9 mouse cellular contexts compared by ENCODE assay signal in genomic region chr9:34489316-34489710, GRCm38 (mm10). TPM values are rescaled to one million over a fixed set of nuclear protein-coding genes. Genes with fewer than 3 reads are reported as not detected.
A peak's percentile ranks its signal among the peaks of the same experiment; 100 is the strongest.
DNase-seq lines count a peak whose midpoint lies in the region; ATAC-seq and TF ChIP-seq lines count a peak whose summit lies in the region.
"Had no signal": no experiment of that assay in that cellular context is flagged by ENCODE, and none has a peak within 500 bp of the region (broad histone marks: within the 10 kb centered on the region; RNA-seq: fewer than 3 reads in every experiment).

No protein-coding gene starts in this region.

- H3K27ac ChIP-seq in heart, embryonic 13.5 days (replicated peaks) = no peak overlapping the region
- no peak overlapping the region for H3K27ac ChIP-seq in ES-E14 (ENCODE audit: insufficient read depth, low read depth, low read length, poor library complexity, severe bottlenecking)
- peak overlapping the region; percentile 71 for H3K27ac ChIP-seq in forebrain, postnatal 0 days (ENCODE audit: low read depth, low read length)
- no peak overlapping the region for H3K27ac ChIP-seq in liver, postnatal 0 days (ENCODE audit: low read depth)
- H3K27ac ChIP-seq: macrophage had no signal

- peaks cover 96% of the 10 kb centered on the region for H3K27me3 ChIP-seq in heart, embryonic 13.5 days (replicated peaks)
- no peaks in the 10 kb centered on the region for H3K27me3 ChIP-seq in forebrain, postnatal 0 days (ENCODE audit: insufficient read depth, low read length)
- peaks cover 70% of the 10 kb centered on the region for H3K27me3 ChIP-seq in liver, postnatal 0 days (ENCODE audit: insufficient read depth, low read length)

- ATAC-seq in heart, embryonic 13.5 days (ENCODE audit: extremely low read depth, insufficient number of reproducible peaks, low FRiP score, low TSS enrichment) = no peak
- ATAC-seq in forebrain, postnatal 0 days = no peak
- no peak for ATAC-seq in liver, postnatal 0 days
- no peak for ATAC-seq in erythroblast, adult 5-6 weeks (replicated peaks; ENCODE audit: low FRiP score, poor library complexity, severe bottlenecking)

- no peak for TF ChIP-seq CTCF in forebrain, postnatal 0 days (IDR thresholded peaks at IDR 0.05; ENCODE audit: low read depth)
- TF ChIP-seq CTCF in liver, postnatal 0 days (IDR thresholded peaks at IDR 0.05; ENCODE audit: low read depth) = no peak

- no peaks in the 10 kb centered on the region for H3K36me3 ChIP-seq in heart, embryonic 13.5 days
- no peaks in the 10 kb centered on the region for H3K36me3 ChIP-seq in ES-E14 (ENCODE audit: control insufficient read depth, insufficient read depth, low read length, poor library complexity, severe bottlenecking)
- H3K36me3 ChIP-seq in forebrain, postnatal 0 days (ENCODE audit: insufficient read depth) = no peaks in the 10 kb centered on the region
- H3K36me3 ChIP-seq in liver, postnatal 0 days (replicated peaks; ENCODE audit: insufficient read depth, low read length) = no peaks in the 10 kb centered on the region

- H3K4me1 ChIP-seq in heart, embryonic 13.5 days = peaks cover 17% of the 10 kb centered on the region
- 0 out of 4 replicates have a peak, but pooled peaks cover 0 to 2% of the 10 kb centered on the region in 2 experiments for H3K4me1 ChIP-seq in ES-E14 (ENCODE audit: control insufficient read depth in 2 of 2, insufficient read depth in 2 of 2, low read length in 2 of 2, poor library complexity in 1 of 2)
- peaks cover 18% of the 10 kb centered on the region; the same call in 1 of the 2 replicates for H3K4me1 ChIP-seq in forebrain, postnatal 0 days (ENCODE audit: insufficient read depth)
- no peaks in the 10 kb centered on the region; the same call in 1 of the 2 replicates for H3K4me1 ChIP-seq in liver, postnatal 0 days (ENCODE audit: insufficient read depth)

- intact Hi-C loops in heart, postnatal 14 days (cut with DNase I) = loop anchor here (5.0 to 10.0 kb wide), 2 partner anchors 435 to 1227 kb away; no protein-coding TSS in a partner anchor

- TF ChIP-seq EP300 in liver, postnatal 0 days (IDR thresholded peaks at IDR 0.05; ENCODE audit: low read depth) = no peak

- H3K9ac ChIP-seq in heart, embryonic 13.5 days = peak overlapping the region; percentile 79
- peak overlapping the region; percentile 39; the same call in 1 of the 2 replicates for H3K9ac ChIP-seq in ES-E14 (ENCODE audit: insufficient read depth, low read depth, low read length, poor library complexity, severe bottlenecking)
- peak overlapping the region; percentile 64 for H3K9ac ChIP-seq in forebrain, postnatal 0 days
- no peak overlapping the region for H3K9ac ChIP-seq in liver, postnatal 0 days (replicated peaks)

- H3K4me2 ChIP-seq in heart, embryonic 13.5 days = peak overlapping the region; percentile 94
- H3K4me2 ChIP-seq in forebrain, postnatal 0 days (ENCODE audit: low read depth) = peak overlapping the region; percentile 69
- H3K4me2 ChIP-seq in liver, postnatal 0 days (ENCODE audit: low read depth, low read length) = peak overlapping the region; percentile 76

- H3K4me3 ChIP-seq in heart, embryonic 13.5 days = peak overlapping the region; percentile 71
- H3K4me3 ChIP-seq in ES-E14 (ENCODE audit: insufficient read depth in 1 of 2, low read depth in 1 of 2, low read length in 2 of 2, poor library complexity in 1 of 2, severe bottlenecking in 1 of 2) = peak overlapping the region; percentile 55 to 60
- peak overlapping the region; percentile 67 for H3K4me3 ChIP-seq in forebrain, postnatal 0 days (ENCODE audit: low read depth, low read length)
- peak overlapping the region; percentile 46 for H3K4me3 ChIP-seq in liver, postnatal 0 days (ENCODE audit: low read depth, low read length)

- in situ Hi-C loops in ES-E14 (cut with MboI; ENCODE audit: low sequenced_read_pairs in 2 of 2, unreplicated experiment in 2 of 2) = loop anchor here (25.0 kb wide), 2 partner anchors 673 to 1952 kb away; partner anchors contain the start of gene Fli1 (in 1 of the 2)

- WGBS in heart, embryonic 13.5 days = 2% methylated on average over 13 of the region's 13 CpGs
- WGBS in forebrain, postnatal 0 days = 1% methylated on average over 13 of the region's 13 CpGs
- 2% methylated on average over 13 of the region's 13 CpGs for whole genome bisulfite sequencing in liver, postnatal 0 days (ENCODE audit: insufficient replicate concordance)

- no peak for DNase-seq in heart, postnatal 14 days
- DNase-seq in ES-E14 (ENCODE audit: low read depth, low spot score) = no peak
- peak; percentile 39 for DNase-seq in forebrain, postnatal 0 days
- DNase-seq in liver, postnatal 0 days = no peak
- DNase-seq in frontal cortex, postnatal 25 days (ENCODE audit: low spot score in 2 of 2) = no peak
- no peak for DNase-seq in layer of hippocampus, adult 9-11 months

- no peaks in the 10 kb centered on the region for H3K9me3 ChIP-seq in heart, embryonic 13.5 days
- H3K9me3 ChIP-seq in ES-E14 (ENCODE audit: control insufficient read depth, insufficient read depth, low read depth, low read length) = no peaks in the 10 kb centered on the region
- H3K9me3 ChIP-seq in forebrain, postnatal 0 days (ENCODE audit: low read length) = no peaks in the 10 kb centered on the region
- no peaks in the 10 kb centered on the region for H3K9me3 ChIP-seq in liver, postnatal 0 days (ENCODE audit: low read length)

TF ChIP-seq in ES-E14, 5 proteins besides CTCF, POLR2A, EP300 and RAD21:
- TF ChIP-seq ZC3H11A (IDR thresholded peaks at IDR 0.05; ENCODE audit: borderline replicate concordance, low read depth, low read length) (no peak), ZNF384 (IDR thresholded peaks at IDR 0.05; ENCODE audit: low read depth, low read length) (no peak), HCFC1 (IDR thresholded peaks at IDR 0.05; ENCODE audit: borderline replicate concordance, insufficient read depth, low read length) (no peak), CHD2 (IDR thresholded peaks at IDR 0.05; ENCODE audit: low read depth, low read length) (no peak), MAFK (IDR thresholded peaks at IDR 0.05; ENCODE audit: insufficient read depth, low read depth, low read length) (no peak)

RNA-seq across cellular contexts. Expression of gene Kirrel3, which starts 3.6 kb away (rescaled TPM):
- 1.0 and 1.2 TPM in 2 replicates for polyA plus RNA-seq in heart, embryonic 13.5 days (2015; fragmentation: Nextera tagmentation; extraction: Ambion mirVana)
- 1 to 10 TPM in 1 of 2 experiments, under 1 TPM in 1; 0.95 to 1.0 TPM for total RNA-seq in heart, postnatal 14 days (2021)
- total RNA-seq in ES-E14 (2012; rRNA removed) = 0.48 and 0.67 TPM in 2 replicates
- 28.9 and 35.3 TPM in 2 replicates for total RNA-seq in forebrain, postnatal 0 days (2014; rRNA removed)
- 41.1 and 57.6 TPM in 2 replicates for polyA plus RNA-seq in forebrain, postnatal 0 days (2015; fragmentation: Nextera tagmentation; extraction: Ambion mirVana)
- 0.07 TPM in 1 of 2 replicates, not detected in the other for polyA plus RNA-seq in liver, postnatal 0 days (2015; fragmentation: Nextera tagmentation; extraction: Ambion mirVana)
- total RNA-seq in erythroblast, adult 5-6 weeks (2015; ENCODE audit: low replicate concordance) = not detected in 2 replicates
- total RNA-seq in erythroblast, adult 5-6 weeks (2017; ENCODE audit: low replicate concordance) = not detected in 2 replicates
- polyA plus RNA-seq: macrophage had no signal

Comparison
In these comparisons a context has a peak if more than half of its experiments do, and no peak if none do; other contexts are left out.
1. RNA of gene Kirrel3, which starts 3.6 kb away (total RNA-seq): 28.9 to 35.3 TPM in forebrain, postnatal 0 days; 0.95 to 1.0 TPM in heart, postnatal 14 days, 0.48 to 0.67 TPM in ES-E14 and not detected in erythroblast, adult 5-6 weeks; every median in the first group is over 10 times any median in the second.
2. Peak in every context shown above with its lines, with median percentiles within 50 percentile points of each other: H3K4me2 ChIP-seq and H3K4me3 ChIP-seq.